Mouse (Mus musculus): ENCODE measurements around the gene Nbr1. TPM values are rescaled to one million over a fixed set of nuclear protein-coding genes. Genes with fewer than 3 reads are reported as not detected.
A peak's percentile ranks its signal among the peaks of the same experiment; 100 is the strongest.
"Not testable (repeated sequence)": the region's sequence is repeated elsewhere in the genome, so short reads cannot be mapped to it uniquely, and the experiment has no call there.

The Nbr1 gene
- polyA plus RNA-seq, 1 experiment from 2014 or later: 77.1 TPM

GRCm38 (mm10) chr11:101552476-101553300 lies 739 bp downstream of the Nbr1 start:
- H3K4me3 ChIP-seq: peak overlapping the region; percentile 82
- H3K36me3 ChIP-seq: peaks cover 26% of the 10 kb centered on the region

GRCm38 (mm10) chr11:101553354-101553930 lies 1.5 kb downstream of the Nbr1 start:
- peaks cover 24% of the 10 kb centered on the region for H3K4me1 ChIP-seq

More at GRCm38 (mm10) chr11:101552476-101553300, 739 bp downstream of the Nbr1 start:
- Histone ChIP-seq H3K9me3 (no peaks in the 10 kb centered on the region), H3K27ac (peak overlapping the region; percentile 90), H3K27me3 (no peaks in the 10 kb centered on the region), H3K4me1 (peaks cover 24% of the 10 kb centered on the region), H3K9ac (peak overlapping the region; percentile 89), H3K4me2 (peak overlapping the region; percentile 65)
- ATAC-seq (ENCODE audit: insufficient number of reproducible peaks, insufficient read depth, low FRiP score, low TSS enrichment, low read depth): peak; percentile 98
- WGBS: under 1% methylated on average over 37 of the region's 37 CpGs

GRCm38 (mm10) chr11:101556541-101556940 lies 4.6 kb downstream of the Nbr1 start:
- H3K36me3 ChIP-seq: peaks cover 52% of the 10 kb centered on the region
- no peak overlapping the region for H3K27ac ChIP-seq
- H3K9me3 ChIP-seq: no peaks in the 10 kb centered on the region
- 90% methylated on average over 7 of the region's 7 CpGs for WGBS
- no peak for ATAC-seq (ENCODE audit: insufficient number of reproducible peaks, insufficient read depth, low FRiP score, low TSS enrichment, low read depth)
- no peak overlapping the region for H3K4me3 ChIP-seq
- peaks cover 14% of the 10 kb centered on the region for H3K4me1 ChIP-seq
- H3K9ac ChIP-seq: no peak overlapping the region
- no peaks in the 10 kb centered on the region for H3K27me3 ChIP-seq
- no peak overlapping the region for H3K4me2 ChIP-seq

More at GRCm38 (mm10) chr11:101553354-101553930, 1.5 kb downstream of the Nbr1 start:
- peak overlapping the region; percentile 65 for H3K4me2 ChIP-seq
- peak overlapping the region; percentile 89 for H3K9ac ChIP-seq
- peak overlapping the region; percentile 82 for H3K4me3 ChIP-seq
- no peak for ATAC-seq (ENCODE audit: insufficient number of reproducible peaks, insufficient read depth, low FRiP score, low TSS enrichment, low read depth)
- peaks cover 28% of the 10 kb centered on the region for H3K36me3 ChIP-seq
- H3K27ac ChIP-seq: peak overlapping the region; percentile 90; the same call in 1 of the 2 replicates
- WGBS: 12% methylated on average over 8 of the region's 8 CpGs
- no peaks in the 10 kb centered on the region for H3K27me3 ChIP-seq
- no peaks in the 10 kb centered on the region for H3K9me3 ChIP-seq

- ATAC-seq (ENCODE audit: insufficient number of reproducible peaks, insufficient read depth, low FRiP score, low TSS enrichment, low read depth): no peak
- Histone ChIP-seq H3K9ac (no peak overlapping the region), H3K4me1 (peaks cover 14% of the 10 kb centered on the region), H3K9me3 (no peaks in the 10 kb centered on the region), H3K27ac (no peak overlapping the region), H3K36me3 (peaks cover 53% of the 10 kb centered on the region), H3K4me2 (no peak overlapping the region), H3K4me3 (no peak overlapping the region), H3K27me3 (no peaks in the 10 kb centered on the region)
- 84% methylated on average over 2 of the region's 2 CpGs for WGBS
These were observed 5.0 kb downstream of the Nbr1 start for GRCm38 (mm10) chr11:101556954-101557353.

GRCm38 (mm10) chr11:101562391-101562790 lies 10.4 kb downstream of the Nbr1 start:
- Histone ChIP-seq H3K9ac (no peak overlapping the region), H3K9me3 (no peaks in the 10 kb centered on the region), H3K27ac (no peak overlapping the region), H3K4me1 (no peaks in the 10 kb centered on the region), H3K4me3 (no peak overlapping the region), H3K36me3 (peaks cover 78% of the 10 kb centered on the region), H3K27me3 (no peaks in the 10 kb centered on the region), H3K4me2 (no peak overlapping the region)
- ATAC-seq (ENCODE audit: insufficient number of reproducible peaks, insufficient read depth, low FRiP score, low TSS enrichment, low read depth): no peak
- 38% methylated on average over 5 of the region's 5 CpGs for WGBS

- Histone ChIP-seq H3K4me1 (no peaks in the 10 kb centered on the region), H3K27ac (no peak overlapping the region), H3K9ac (no peak overlapping the region), H3K9me3 (no peaks in the 10 kb centered on the region), H3K4me2 (no peak overlapping the region), H3K36me3 (peaks cover 89% of the 10 kb centered on the region), H3K4me3 (no peak overlapping the region), H3K27me3 (no peaks in the 10 kb centered on the region)
- 92% methylated on average over 3 of the region's 3 CpGs for WGBS
- ATAC-seq (ENCODE audit: insufficient number of reproducible peaks, insufficient read depth, low FRiP score, low TSS enrichment, low read depth): no peak
These were observed 16.5 kb downstream of the Nbr1 start for GRCm38 (mm10) chr11:101568421-101568820.

- H3K4me2 ChIP-seq: no peak overlapping the region
- no peak overlapping the region for H3K9ac ChIP-seq
- no peaks in the 10 kb centered on the region for H3K9me3 ChIP-seq
- no peak overlapping the region for H3K27ac ChIP-seq
- no peaks in the 10 kb centered on the region for H3K4me1 ChIP-seq
- H3K36me3 ChIP-seq: peaks cover 96% of the 10 kb centered on the region
- 79% methylated on average over 6 of the region's 6 CpGs for WGBS
- H3K4me3 ChIP-seq: no peak overlapping the region
- no peaks in the 10 kb centered on the region for H3K27me3 ChIP-seq
- ATAC-seq (ENCODE audit: insufficient number of reproducible peaks, insufficient read depth, low FRiP score, low TSS enrichment, low read depth): no peak
These were observed 24.2 kb downstream of the Nbr1 start for GRCm38 (mm10) chr11:101576116-101576515.

- H3K4me2 ChIP-seq: no peak overlapping the region
- H3K27me3 ChIP-seq: no peaks in the 10 kb centered on the region
- H3K9me3 ChIP-seq: no peaks in the 10 kb centered on the region
- peaks cover 8% of the 10 kb centered on the region for H3K4me1 ChIP-seq
- 70% methylated on average over 6 of the region's 6 CpGs for WGBS
- H3K4me3 ChIP-seq: no peak overlapping the region
- ATAC-seq (ENCODE audit: insufficient number of reproducible peaks, insufficient read depth, low FRiP score, low TSS enrichment, low read depth): no peak
- no peak overlapping the region for H3K9ac ChIP-seq
- H3K36me3 ChIP-seq: peaks cover 50% of the 10 kb centered on the region
- no peak overlapping the region for H3K27ac ChIP-seq
These were observed 29.3 kb downstream of the Nbr1 start for GRCm38 (mm10) chr11:101581081-101581764.

- Histone ChIP-seq H3K9me3 (no peaks in the 10 kb centered on the region), H3K9ac (peak within 1 kb of the TSS; percentile 70), H3K36me3 (peaks cover 42% of the 10 kb centered on the region), H3K27ac (0 out of 2 replicates have a peak within 1 kb of the TSS, but pooled peaks have one; percentile 7), H3K4me3 (peak within 1 kb of the TSS; percentile 43), H3K4me1 (peaks cover 8% of the 10 kb centered on the region), H3K4me2 (peak within 1 kb of the TSS; percentile 60), H3K27me3 (no peaks in the 10 kb centered on the region)
- 19% methylated on average over 30 of the region's 31 CpGs for WGBS
- no peak for ATAC-seq (ENCODE audit: insufficient number of reproducible peaks, insufficient read depth, low FRiP score, low TSS enrichment, low read depth)
These were observed 30.4 kb downstream of the Nbr1 start, which contains the start of gene Tmem106a for GRCm38 (mm10) chr11:101582054-101583035. Gene Tmem106a, plus strand, starts transcription at chr11:101582242.

GRCm38 (mm10) chr11:101583205-101583604 lies 31.3 kb downstream of the Nbr1 start:
- Histone ChIP-seq H3K4me2 (no peak overlapping the region), H3K4me3 (no peak overlapping the region), H3K4me1 (peaks cover 8% of the 10 kb centered on the region), H3K27ac (no peak overlapping the region), H3K27me3 (no peaks in the 10 kb centered on the region), H3K36me3 (peaks cover 33% of the 10 kb centered on the region), H3K9me3 (no peaks in the 10 kb centered on the region), H3K9ac (no peak overlapping the region)
- WGBS: 90% methylated on average over 2 of the region's 2 CpGs
- no peak for ATAC-seq (ENCODE audit: insufficient number of reproducible peaks, insufficient read depth, low FRiP score, low TSS enrichment, low read depth)

GRCm38 (mm10) chr11:101585031-101585430 lies 33.1 kb downstream of the Nbr1 start:
- not testable (repeated sequence) for H3K4me2 ChIP-seq; H3K27ac ChIP-seq; H3K27me3 ChIP-seq; H3K9me3 ChIP-seq; H3K4me1 ChIP-seq; ATAC-seq (ENCODE audit: insufficient number of reproducible peaks, insufficient read depth, low FRiP score, low TSS enrichment, low read depth); H3K9ac ChIP-seq; H3K4me3 ChIP-seq
- H3K36me3 ChIP-seq: peaks cover 18% of the 10 kb centered on the region
- WGBS: 100% methylated on average over 1 of the region's 1 CpGs

All from embryonic facial prominence, embryonic 13.5 days (tissue).